Mouse (Mus musculus) embryonic facial prominence, embryonic 10.5 days (tissue): ENCODE measurements around the gene Ntn5. TPM values are rescaled to one million over a fixed set of nuclear protein-coding genes. Genes with fewer than 3 reads are reported as not detected.
"Not testable (repeated sequence)": the region's sequence is repeated elsewhere in the genome, so short reads cannot be mapped to it uniquely, and the experiment has no call there.

Experiments used
- DNase-seq: peaks from one replicate; pipeline ENCODE4 v3.0.0-alpha.2; 2017; ENCODE audit warnings: low spot score
- H3K27ac ChIP-seq: fragments of 300-500 bp; sonication (generic); replicated peaks from 2 replicates; pipeline ENCODE4 v1.5.1; 2016; ENCODE audit warnings: mild to moderate bottlenecking
- H3K27me3 ChIP-seq: fragments of 300-500 bp; sonication (generic); replicated peaks from 2 replicates; pipeline ENCODE4 v1.6.1; 2016; ENCODE audit warnings: low read depth, mild to moderate bottlenecking; ENCODE audit not compliant: poor library complexity, severe bottlenecking
- H3K36me3 ChIP-seq: fragments of 300-500 bp; sonication (generic); replicated peaks from 2 replicates; pipeline ENCODE4 v1.6.1; 2016; ENCODE audit warnings: mild to moderate bottlenecking, moderate library complexity
- H3K4me1 ChIP-seq: fragments of 300-500 bp; sonication (generic); 2 replicates; pipeline ENCODE4 v1.6.1; 2016
- H3K4me3 ChIP-seq: fragments of 300-500 bp; sonication (generic); 2 replicates; pipeline ENCODE4 v1.5.1; 2016; ENCODE audit warnings: mild to moderate bottlenecking, moderate library complexity
- H3K9me3 ChIP-seq: fragments of 300-500 bp; sonication (generic); 2 replicates; pipeline ENCODE4 v1.6.1; 2016; ENCODE audit warnings: mild to moderate bottlenecking
- WGBS: fragments of 180-500 bp; shearing (Covaris S2); methylation state at CpG from one replicate; pipeline ENCODE4 v1.1.7; 2016; 5-methylcytosine and 5-hydroxymethylcytosine counted together
- polyA plus RNA-seq: library from polyadenylated mRNA; unstranded; fragments of >200 nt; fragmentation: Nextera tagmentation; extraction: Ambion mirVana; gene quantifications from 2 replicates; pipeline ENCODE4 v1.2.1, GENCODE M21; 2016

Ntn5 gene
- polyA plus RNA-seq, 1 experiment from 2014 or later, result 0.42 TPM

- peaks cover 59% of the 10 kb centered on the region for H3K4me1 ChIP-seq
- H3K27ac ChIP-seq, result peak overlapping the region; percentile 96
- peak overlapping the region; percentile 66 for H3K4me3 ChIP-seq
- no peaks in the 10 kb centered on the region for H3K36me3 ChIP-seq
- H3K27me3 ChIP-seq, result peaks cover 26% of the 10 kb centered on the region
- H3K9me3 ChIP-seq, result no peaks in the 10 kb centered on the region
- peak; percentile 98 for DNase-seq
- under 1% methylated on average over 28 of the region's 28 CpGs for WGBS
These were observed 40.2 kb upstream of the Ntn5 start for GRCm38 (mm10) chr7:45643441-45644178.

GRCm38 (mm10) chr7:45644183-45644582 lies 39.6 kb upstream of the Ntn5 start:
- 3% methylated on average over 18 of the region's 18 CpGs for WGBS
- DNase-seq, result peak; percentile 69
- H3K4me1 ChIP-seq, result peaks cover 54% of the 10 kb centered on the region
- H3K27me3 ChIP-seq, result peaks cover 26% of the 10 kb centered on the region
- H3K36me3 ChIP-seq, result no peaks in the 10 kb centered on the region
- peak overlapping the region; percentile 66 for H3K4me3 ChIP-seq
- no peaks in the 10 kb centered on the region for H3K9me3 ChIP-seq
- peak overlapping the region; percentile 85 for H3K27ac ChIP-seq

- H3K27ac ChIP-seq, result peak overlapping the region; percentile 85
- no peak for DNase-seq
- H3K36me3 ChIP-seq, result no peaks in the 10 kb centered on the region
- no peaks in the 10 kb centered on the region for H3K9me3 ChIP-seq
- H3K4me1 ChIP-seq, result peaks cover 47% of the 10 kb centered on the region
- H3K4me3 ChIP-seq, result peak overlapping the region; percentile 66
- peaks cover 17% of the 10 kb centered on the region for H3K27me3 ChIP-seq
- WGBS, result 71% methylated on average over 6 of the region's 6 CpGs
These were observed 38.8 kb upstream of the Ntn5 start for GRCm38 (mm10) chr7:45644872-45645590.

- Histone ChIP-seq H3K27ac (no peak overlapping the region), H3K36me3 (no peaks in the 10 kb centered on the region), H3K9me3 (no peaks in the 10 kb centered on the region), H3K27me3 (peaks cover 12% of the 10 kb centered on the region), H3K4me3 (no peak overlapping the region), H3K4me1 (peaks cover 43% of the 10 kb centered on the region)
- WGBS, result 92% methylated on average over 7 of the region's 7 CpGs
- DNase-seq, result no peak
These were observed 38.2 kb upstream of the Ntn5 start for GRCm38 (mm10) chr7:45645591-45645971.

GRCm38 (mm10) chr7:45646671-45647070 lies 37.2 kb upstream of the Ntn5 start:
- Histone ChIP-seq H3K36me3 (no peaks in the 10 kb centered on the region), H3K27me3 (peaks cover 1% of the 10 kb centered on the region; the same call in 1 of the 2 replicates), H3K4me1 (peaks cover 32% of the 10 kb centered on the region), H3K27ac (no peak overlapping the region), H3K4me3 (no peak overlapping the region), H3K9me3 (no peaks in the 10 kb centered on the region)
- no peak for DNase-seq
- WGBS, result 75% methylated on average over 4 of the region's 4 CpGs

GRCm38 (mm10) chr7:45649351-45649750 lies 34.5 kb upstream of the Ntn5 start:
- 80% methylated on average over 8 of the region's 8 CpGs for WGBS
- Histone ChIP-seq H3K4me3 (no peak overlapping the region), H3K36me3 (no peaks in the 10 kb centered on the region), H3K27ac (no peak overlapping the region), H3K4me1 (peaks cover 13% of the 10 kb centered on the region), H3K9me3 (no peaks in the 10 kb centered on the region), H3K27me3 (no peaks in the 10 kb centered on the region)
- no peak for DNase-seq

GRCm38 (mm10) chr7:45650484-45650883 lies 33.3 kb upstream of the Ntn5 start:
- H3K9me3 ChIP-seq, H3K4me1 ChIP-seq, H3K4me3 ChIP-seq, H3K27ac ChIP-seq, H3K27me3 ChIP-seq, DNase-seq, H3K36me3 ChIP-seq: not testable (repeated sequence)
- WGBS, result 93% methylated on average over 20 of the region's 20 CpGs

- H3K4me1 ChIP-seq, result peaks cover 20% of the 10 kb centered on the region
- DNase-seq, result peak; percentile 45
- no peaks in the 10 kb centered on the region for H3K27me3 ChIP-seq
- H3K36me3 ChIP-seq, result no peaks in the 10 kb centered on the region
- H3K4me3 ChIP-seq, result peak overlapping the region; percentile 41
- H3K27ac ChIP-seq, result peak overlapping the region; percentile 63
- 28% methylated on average over 17 of the region's 17 CpGs for WGBS
- H3K9me3 ChIP-seq, result peaks cover 5% of the 10 kb centered on the region; the same call in 1 of the 2 replicates
These were observed 29.3 kb upstream of the Ntn5 start for GRCm38 (mm10) chr7:45654424-45655047.

GRCm38 (mm10) chr7:45660746-45661478 lies 22.9 kb upstream of the Ntn5 start:
- no peak for DNase-seq
- Histone ChIP-seq H3K4me1 (peaks cover 35% of the 10 kb centered on the region), H3K4me3 (no peak overlapping the region), H3K27ac (no peak overlapping the region), H3K27me3 (no peaks in the 10 kb centered on the region; the same call in 1 of the 2 replicates), H3K36me3 (no peaks in the 10 kb centered on the region), H3K9me3 (peaks cover 5% of the 10 kb centered on the region; the same call in 1 of the 2 replicates)
- WGBS, result 86% methylated on average over 11 of the region's 11 CpGs

GRCm38 (mm10) chr7:45661702-45662101 lies 22.1 kb upstream of the Ntn5 start:
- H3K9me3 ChIP-seq, H3K27ac ChIP-seq, H3K36me3 ChIP-seq, DNase-seq, H3K27me3 ChIP-seq, H3K4me3 ChIP-seq: not testable (repeated sequence)
- WGBS, result 90% methylated on average over 6 of the region's 6 CpGs
- H3K4me1 ChIP-seq, result peaks cover 30% of the 10 kb centered on the region

GRCm38 (mm10) chr7:45665303-45666138 lies 18.3 kb upstream of the Ntn5 start:
- Histone ChIP-seq H3K9me3 (0 out of 2 replicates have a peak, but pooled peaks cover 6% of the 10 kb centered on the region), H3K27ac (peak overlapping the region; percentile 31; the same call in 1 of the 2 replicates), H3K27me3 (no peaks in the 10 kb centered on the region; the same call in 1 of the 2 replicates), H3K36me3 (no peaks in the 10 kb centered on the region), H3K4me1 (peaks cover 30% of the 10 kb centered on the region), H3K4me3 (peak overlapping the region; percentile 3; the same call in 1 of the 2 replicates)
- WGBS, result 51% methylated on average over 13 of the region's 13 CpGs
- DNase-seq, result peak; percentile 33
